Mouse (Mus musculus) kidney, postnatal 4 days (tissue): ENCODE measurements around the gene B9d1.

Source experiments
- DNase-seq, 2 experiments: peaks; one replicate each; pipeline ENCODE4 v3.0.0; 2021; ENCODE audit warnings: mixed read lengths in 2 of 2

Gene B9d1

GRCm38 (mm10) chr11:61504713-61505257 lies at the start of gene B9d1:
Gene B9d1, plus strand, starts transcription at chr11:61505144.
- peak; percentile 95 to 96 for DNase-seq

GRCm38 (mm10) chr11:61464071-61464470 lies 40.9 kb upstream of the B9d1 start:
- no peak for DNase-seq

DNA sequence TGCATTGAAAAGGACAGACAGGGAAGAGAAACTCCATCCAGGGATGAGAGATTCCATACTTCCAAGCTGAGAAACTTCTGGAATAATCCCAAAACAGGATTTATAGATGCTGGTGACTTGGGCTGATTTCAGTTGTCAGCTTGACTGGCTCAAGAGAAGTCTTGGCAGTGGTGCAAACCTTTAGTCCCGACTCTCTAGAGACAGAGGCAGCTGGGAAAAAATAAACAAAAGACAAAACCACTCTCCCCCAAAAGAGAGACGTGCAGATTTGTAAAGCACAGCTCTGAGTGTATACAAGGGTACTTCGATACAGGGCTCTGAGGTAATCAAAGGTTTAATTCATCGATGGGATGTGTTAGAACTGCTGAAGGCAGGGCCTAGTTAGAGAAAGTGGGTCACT lies 39.5 kb upstream of the B9d1 start:
- DNase-seq = no peak

GRCm38 (mm10) chr11:61468534-61468933 lies 36.4 kb upstream of the B9d1 start:
- DNase-seq = no peak

DNA sequence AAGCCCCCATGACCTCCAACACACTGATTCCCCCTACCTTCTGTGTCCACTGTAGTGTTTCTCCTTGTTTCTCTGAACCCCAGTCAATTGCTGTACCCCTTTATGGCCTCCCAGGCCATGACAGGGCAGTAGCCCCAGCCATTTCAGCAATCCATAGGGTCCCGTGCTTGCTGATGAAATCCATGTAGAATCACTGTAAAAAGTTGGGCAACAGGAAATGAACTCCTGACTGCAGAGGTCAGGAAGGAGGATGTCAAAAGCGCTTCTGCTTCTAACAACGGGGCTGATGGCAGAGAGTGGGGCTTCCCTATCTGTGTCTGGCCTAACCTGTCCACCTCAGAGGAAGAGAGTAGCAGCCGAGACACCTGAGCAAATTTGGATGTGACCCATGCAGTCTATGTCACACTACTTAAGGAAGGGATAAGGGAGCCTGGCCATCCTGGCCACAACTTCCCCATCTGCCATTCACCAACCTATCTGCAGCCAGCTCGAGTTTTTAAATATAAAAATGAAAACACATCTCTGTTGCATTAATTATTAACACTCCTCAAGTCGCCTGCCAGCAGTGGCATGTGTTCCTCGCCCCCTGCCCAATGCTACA lies 35.5 kb upstream of the B9d1 start:
- no peak for DNase-seq

DNA sequence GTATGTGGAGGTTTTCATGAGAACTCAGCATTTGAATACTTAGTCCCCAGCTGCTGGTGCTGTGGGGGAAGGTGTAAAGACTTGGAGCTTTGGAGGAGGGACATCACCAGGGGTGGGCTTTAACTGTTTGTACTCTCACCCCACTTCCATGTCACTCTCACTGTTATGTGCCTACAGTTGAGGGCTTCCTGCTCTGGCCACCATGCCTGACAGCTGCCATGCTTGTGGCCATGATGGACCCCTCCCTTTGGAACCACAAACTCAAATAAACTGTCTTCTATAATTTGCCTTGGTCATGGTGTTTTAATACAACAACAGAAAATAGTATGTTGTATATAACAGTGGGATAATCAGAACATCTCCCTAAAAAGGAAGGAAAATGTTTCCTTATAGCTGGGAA lies 34.1 kb upstream of the B9d1 start:
- DNase-seq = no peak

DNA sequence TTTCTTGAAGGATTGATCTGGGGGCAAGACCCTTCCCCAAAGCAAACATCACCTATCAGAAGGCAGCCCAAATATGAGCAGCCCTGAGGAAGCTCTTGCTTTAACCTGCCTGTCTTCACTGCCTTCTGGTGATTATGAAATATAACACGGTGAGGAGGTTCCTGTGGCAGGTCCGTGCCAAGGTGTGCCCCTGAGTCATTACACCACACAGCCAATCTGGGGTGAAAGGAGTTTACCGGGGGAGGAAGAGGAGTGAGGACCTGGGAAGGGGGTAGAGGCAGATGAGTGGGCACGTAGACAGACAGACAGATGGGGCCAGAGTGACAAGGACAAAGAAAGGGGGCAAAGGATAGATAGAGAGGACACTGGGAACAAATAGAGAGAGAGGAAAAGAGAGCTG lies 31.3 kb upstream of the B9d1 start:
- no peak for DNase-seq

DNA sequence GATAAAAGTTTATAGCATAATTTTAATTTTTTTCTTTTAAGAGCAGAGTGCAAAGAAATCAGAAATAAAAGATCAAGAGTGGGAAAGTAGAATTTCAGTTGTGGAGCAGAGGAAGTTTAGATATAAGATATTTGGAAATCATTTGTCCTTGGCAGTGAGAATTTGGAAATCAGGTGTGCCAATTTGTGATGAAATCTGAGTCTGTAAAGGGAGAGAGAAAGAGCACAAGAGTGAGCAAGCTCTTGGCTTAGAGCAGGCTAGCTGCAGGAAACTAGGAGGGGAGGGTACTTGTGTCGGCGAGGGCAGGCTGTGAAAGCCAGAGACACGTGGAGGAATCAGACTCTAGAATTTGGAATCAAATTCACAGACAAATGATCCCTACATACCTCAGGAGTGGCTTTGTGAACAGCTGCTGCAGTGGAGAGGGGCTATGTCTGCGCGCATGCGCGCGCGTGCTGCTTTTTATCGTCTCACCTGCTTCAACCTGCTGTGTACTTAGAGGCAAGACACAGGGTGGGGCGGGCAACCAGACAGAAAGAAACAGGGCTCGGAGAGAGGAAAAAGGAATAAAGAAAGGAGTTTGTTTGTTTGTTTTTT lies 28.1 kb upstream of the B9d1 start:
- peak; percentile 51 to 73 for DNase-seq

DNA sequence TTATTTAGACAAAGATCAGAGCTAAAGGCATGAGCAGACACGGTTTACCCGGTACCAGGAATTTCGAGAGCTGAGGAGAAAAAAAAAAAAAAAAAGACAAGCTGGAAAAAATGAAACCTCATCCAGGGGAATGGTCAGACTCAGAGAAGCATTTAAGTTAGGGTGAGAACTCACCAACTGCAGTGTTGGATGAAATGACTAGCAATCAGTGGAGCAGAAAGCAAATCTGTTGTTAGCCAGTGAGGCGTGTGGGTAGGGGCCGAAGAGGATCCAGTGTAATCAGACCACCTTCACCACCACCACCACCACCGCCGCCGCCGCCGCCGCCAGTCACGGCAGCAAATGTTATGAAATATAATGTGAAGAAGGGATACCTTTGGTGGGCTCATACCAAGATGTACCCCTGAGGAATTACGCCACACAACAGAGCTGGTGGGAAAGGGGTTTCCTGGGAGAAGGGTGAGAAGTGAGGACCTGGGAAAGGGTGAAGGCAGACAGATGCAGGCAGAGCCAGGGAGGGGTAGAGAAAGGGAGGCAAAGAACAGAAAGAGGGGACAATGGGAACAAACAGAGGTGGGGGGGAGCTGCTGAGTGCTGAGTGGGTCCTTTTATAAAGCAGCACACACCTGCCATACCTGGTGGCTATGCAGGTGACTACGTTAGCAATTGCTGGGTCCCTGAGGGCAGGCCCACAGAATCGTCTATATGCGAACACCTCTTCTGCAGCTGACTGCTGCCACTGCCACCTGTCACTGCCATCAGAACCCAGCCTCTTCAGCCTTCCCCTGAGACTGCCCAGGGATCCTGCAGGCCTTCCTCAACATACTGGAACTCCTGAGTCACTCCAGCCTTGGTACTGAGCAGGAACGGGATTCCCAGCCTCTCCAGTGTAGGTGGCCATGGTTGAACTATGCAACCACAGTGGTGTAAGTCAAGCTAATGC lies 27.1 kb upstream of the B9d1 start:
- DNase-seq = no peak

DNA sequence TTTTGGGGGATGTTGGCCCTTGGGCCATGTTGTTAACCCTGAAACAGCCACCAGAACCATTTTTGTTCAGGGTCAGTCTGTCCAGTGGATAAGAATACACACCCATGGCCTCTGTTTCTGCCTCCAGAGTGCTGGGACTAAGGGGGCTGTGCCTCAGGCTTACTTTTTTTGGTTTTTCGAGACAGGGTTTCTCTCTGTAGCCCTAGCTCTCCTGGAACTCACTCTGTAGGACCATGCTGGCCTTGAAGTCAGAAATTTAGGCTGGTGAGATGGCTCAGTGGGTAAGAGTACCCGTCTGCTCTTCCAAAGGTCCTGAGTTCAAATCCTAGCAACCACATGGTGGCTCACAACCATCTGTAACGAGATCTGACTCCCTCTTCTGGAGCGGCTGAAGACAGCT lies 26.2 kb upstream of the B9d1 start:
- no peak for DNase-seq

DNA sequence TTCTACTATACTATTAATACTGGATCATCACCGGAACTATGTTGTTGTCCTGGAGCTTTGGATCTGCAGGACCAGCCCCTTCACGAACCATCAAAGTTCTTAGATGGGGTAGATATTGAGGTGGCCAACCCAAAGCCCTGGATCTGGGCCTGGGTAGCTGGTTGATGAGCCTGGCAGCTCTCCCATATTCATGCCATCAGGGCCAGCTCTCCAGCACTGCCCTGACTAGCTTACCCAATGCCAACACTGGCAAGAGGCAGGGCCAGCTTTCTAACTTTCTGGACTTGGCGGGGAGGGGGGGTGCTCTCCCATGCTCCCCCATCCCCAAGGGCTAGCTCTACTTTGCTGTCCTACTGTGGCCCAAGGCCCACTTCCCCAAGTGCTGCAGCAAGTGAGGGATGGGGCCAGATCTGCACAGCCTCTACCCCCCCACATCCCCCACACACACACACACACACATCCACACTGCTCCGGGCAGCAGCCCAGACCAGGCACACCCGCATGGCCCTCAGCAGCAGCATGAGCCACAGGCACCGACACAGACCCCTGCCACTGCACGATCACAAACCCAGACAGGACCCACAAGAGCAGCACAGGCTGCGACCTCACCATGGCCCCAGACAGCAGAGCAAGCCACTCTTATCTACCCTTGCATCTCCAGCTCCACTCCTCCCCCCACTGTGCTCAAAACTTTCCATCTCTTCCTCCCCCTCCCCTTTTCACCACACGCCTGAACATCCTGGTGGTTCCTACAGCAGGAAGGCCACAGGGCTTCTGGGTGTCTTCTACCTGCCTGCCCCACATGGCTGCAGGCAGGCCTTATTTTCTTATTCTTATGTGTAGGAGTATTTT lies 23.5 kb upstream of the B9d1 start:
- no peak for DNase-seq

DNA sequence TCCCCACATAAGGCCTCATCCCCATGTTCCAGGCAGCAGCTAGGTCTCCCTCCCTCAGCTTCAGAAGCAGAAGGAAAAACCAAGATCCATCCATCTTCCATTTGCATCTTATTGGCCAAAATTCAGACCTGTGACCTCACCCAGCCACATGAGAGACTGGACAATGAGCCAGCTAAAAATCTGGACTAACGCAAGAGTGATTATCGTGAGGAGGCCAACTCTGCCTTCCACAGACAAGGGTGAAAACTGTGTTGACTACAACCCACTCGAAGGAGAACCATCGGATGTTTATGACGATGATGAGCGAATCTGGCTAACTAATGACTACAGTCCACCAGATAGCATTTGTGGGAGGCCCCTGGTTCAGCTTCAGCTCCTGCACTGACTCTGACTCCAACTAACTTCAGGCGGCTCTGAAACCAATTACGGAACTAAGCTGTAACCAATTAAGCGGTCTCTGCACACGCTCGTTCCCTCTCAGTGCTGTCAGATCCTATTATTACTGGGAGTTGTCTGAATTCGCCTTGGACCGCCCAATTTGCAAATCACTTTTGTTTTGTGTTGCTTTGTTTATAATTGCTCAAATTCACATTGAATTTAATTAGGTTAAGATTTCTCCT lies 21.6 kb upstream of the B9d1 start:
- DNase-seq = no peak

GRCm38 (mm10) chr11:61484256-61484612 lies 20.7 kb upstream of the B9d1 start:
- DNase-seq = no peak

DNA sequence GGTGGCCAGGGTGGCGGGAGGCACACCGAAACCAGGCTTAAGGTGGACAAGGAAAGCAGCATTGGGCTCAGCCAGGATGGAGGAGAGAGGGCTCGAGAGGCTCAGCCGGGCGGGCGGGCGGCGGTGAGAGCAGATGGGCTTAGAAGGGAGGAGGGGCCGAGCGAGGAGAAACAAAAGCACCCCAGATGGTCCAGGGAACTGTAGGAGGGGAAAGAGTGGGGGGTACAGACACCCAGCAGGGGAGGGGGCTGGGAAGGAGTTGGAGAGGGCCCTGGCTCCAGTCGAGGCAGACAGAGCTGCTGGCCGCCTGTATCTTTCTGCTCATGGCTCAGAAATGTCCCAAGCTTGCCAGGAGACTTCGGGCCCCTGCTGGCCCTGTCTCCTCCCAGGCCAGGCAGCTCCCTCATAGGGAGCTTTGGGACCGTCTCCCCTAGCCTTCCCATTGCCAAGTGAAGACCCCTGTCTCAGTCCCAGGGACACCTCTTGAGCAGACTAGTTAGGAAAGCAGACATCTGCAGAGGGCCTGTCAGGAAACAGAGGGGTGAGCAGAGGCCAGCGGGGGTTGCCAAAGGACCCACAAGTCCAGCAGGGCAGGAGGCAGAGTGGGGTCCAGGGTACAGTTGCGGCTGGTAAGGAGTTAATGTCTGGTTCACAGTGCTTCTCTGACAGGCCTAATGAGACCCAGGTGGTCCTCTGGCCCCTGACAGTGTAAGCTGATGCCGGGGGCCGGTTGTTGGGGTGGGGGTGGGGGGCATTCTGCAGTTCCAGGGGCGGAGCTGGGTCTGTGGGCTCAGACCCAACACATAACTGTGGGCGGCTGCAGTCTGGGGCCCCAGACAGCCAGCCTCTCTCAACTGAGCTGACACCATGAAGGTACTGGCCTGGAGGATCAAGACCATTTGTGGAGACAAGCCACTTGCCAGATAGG lies 20.1 kb upstream of the B9d1 start, which contains the start of gene Mfap4:
Gene Mfap4, plus strand, starts transcription at position 819 of the 928 bp plus-strand sequence.
- peak; percentile 77 to 81 for DNase-seq

DNA sequence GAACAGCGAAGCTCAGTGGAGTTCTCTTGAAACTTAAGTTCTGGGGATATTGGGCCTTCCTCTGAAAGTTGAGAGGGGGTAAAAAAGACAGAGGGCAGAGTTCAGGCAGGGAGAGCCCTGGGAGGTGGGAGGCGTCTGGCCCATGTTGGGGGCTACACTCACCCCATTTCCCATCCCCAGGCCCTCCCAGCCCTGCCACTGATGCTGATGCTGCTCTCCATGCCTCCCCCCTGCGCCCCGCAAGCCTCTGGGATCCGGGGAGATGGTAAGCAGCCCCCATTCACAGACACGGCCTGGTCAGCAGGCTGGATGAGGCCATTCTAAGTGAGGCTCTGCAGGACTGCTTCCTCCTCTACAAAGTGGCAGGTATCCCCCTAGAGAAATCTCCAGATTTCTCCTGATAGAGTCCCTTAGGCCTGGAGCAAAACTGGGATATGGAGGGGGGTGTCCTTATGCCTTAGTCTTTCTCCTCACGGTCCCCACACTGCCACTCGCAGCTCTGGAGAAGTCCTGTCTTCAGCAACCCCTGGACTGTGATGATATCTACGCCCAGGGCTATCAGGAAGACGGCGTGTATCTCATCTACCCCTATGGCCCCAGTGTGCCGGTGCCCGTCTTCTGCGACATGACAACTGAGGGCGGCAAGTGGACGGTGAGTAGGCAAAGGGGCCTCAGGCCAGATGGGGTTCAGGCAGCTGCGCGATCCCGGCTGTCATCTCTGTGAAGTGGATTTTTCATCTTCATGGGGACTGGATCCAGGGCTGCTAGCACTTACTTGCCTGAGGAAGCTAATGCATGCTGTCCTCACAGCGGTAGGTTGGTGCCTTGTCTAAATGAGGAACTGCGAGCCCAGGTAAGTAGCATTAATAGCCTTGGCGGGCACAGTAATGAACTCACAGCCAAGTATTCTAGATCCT lies 19.1 kb upstream of the B9d1 start:
- peak in 1 of 2 experiments; percentile 37 for DNase-seq

DNA sequence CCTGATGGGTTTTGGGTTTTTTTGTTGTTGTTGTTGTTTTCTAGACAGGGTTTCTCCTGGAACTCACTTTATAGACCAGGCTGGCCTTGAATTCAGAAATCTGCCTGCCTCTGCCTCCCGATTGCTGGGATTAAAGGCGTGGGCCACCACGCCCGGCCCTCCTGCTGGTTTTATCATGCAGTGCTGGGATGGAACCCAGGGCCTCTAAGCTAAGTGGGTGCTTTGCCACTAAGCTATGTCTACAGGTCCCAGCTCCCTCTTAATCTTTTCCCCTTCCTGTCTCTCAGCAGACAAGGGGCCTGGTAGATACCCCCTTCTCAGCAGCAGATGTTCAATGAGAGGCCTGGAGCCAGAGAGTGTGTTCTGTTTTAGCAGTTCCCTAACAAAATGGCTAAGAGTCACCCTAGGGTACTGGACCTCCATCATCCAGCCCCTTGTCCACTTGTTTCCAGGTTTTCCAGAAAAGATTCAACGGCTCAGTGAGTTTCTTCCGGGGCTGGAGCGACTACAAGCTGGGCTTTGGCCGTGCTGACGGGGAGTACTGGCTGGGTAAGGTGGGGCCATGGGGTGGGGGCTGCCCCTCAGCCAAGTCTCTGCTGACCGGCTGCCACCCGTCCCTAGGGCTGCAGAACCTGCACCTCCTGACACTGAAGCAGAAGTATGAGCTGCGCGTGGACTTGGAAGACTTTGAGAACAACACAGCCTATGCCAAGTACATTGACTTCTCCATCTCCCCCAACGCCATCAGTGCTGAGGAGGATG lies 18.3 kb upstream of the B9d1 start:
- peak in 1 of 2 experiments; percentile 33 for DNase-seq

DNA sequence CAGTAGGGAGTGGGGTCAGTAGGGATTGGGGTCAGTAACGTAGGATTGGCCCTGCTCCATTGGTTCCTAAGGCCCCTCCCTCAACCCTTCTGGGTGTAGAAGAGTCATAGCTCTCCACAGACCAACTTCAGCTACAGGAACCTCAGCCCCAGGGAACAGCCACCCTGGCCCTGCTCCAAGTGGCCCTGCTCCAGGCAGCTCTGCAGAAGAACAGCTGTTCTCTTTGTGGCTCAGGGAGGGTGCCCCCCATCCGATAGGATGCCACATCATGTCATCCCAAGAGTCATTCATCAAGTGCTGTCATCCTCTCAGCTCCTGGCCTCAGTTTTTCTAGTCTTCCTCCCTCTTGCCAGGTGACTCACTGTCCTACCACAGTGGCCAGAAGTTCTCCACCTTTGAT lies 17.5 kb upstream of the B9d1 start:
- peak; percentile 82 for DNase-seq

DNA sequence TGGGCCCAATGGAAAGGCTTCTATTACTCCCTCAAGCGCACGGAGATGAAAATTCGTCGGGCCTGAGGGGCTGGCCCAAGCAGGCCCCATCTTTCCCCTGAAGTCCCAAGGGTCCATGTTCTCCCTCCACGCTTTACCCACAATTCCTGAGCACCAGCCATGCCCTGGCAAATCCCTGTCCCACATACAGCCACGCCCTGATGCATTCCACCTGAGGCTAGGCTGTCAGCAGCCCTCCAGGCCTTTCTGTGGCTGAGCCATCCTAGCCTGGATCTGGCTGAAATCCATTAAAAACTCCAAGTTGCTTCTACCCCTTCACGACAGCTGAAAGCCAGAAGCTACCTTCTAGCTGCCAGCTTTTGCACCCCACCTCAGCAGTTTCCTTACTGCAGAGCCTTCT lies 17.0 kb upstream of the B9d1 start:
- DNase-seq = no peak

DNA sequence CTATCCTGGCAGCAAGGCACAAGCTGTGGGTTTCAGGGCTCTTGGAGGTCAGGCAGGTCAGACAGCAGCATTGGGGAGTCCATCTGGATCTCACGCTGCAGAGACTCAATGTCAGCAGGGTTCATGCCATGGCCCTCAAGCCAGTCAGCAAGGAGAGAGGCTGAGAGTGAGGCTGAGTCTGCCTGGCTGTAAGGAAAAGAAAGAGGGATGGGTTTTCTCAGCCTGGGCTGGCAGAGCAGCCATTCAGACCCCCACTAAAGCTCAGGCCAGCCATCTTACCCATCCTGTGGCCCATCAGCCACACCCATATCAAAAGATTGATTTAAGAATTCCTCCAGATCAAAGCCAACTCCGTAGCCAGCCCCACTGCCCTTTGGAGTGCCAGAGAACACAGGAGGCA lies 15.9 kb upstream of the B9d1 start:
- DNase-seq = no peak
